Mouse (Mus musculus) heart, adult 18-20 months (tissue): ENCODE data around the gene Fam161b. TPM values are rescaled to one million over a fixed set of nuclear protein-coding genes. Genes with fewer than 3 reads are reported as not detected.
"Not testable (repeated sequence)": the region's sequence is repeated elsewhere in the genome, so short reads cannot be mapped to it uniquely, and the experiment has no call there.

Experiments used
- DNase-seq, 2 experiments: peaks; one replicate each; pipeline ENCODE4 v3.0.0; 2021 to 2022; ENCODE audit warnings: mixed read lengths in 1 of 2
- total RNA-seq, 2 experiments: library from RNA; stranded (reverse); gene quantifications; 2 replicates each; pipeline ENCODE4 v1.2.3; 2021

Gene Fam161b
- total RNA-seq, 2 experiments from 2014 or later = 8.8 to 9.2 TPM

DNA sequence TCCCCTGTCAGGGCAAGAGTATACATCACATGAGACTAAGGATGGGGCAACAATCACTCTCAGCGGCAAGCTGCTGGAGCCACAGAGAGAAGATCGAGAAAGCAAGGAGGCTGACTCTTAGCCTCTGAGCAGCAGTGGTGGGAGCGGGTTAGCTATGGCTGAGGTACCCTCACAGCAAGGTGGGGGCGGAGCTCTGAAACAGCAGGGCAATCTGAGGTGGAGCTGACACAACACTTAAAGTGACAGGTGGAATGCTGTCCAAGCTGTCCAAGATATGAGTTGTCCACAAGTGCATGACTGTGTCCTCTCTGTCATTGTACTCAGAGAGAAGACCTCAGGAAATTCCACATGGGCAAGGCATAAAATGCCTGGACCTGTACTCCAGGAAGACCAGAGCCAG lies 20.7 kb upstream of the Fam161b start:
- DNase-seq = peak; percentile 46 to 61

DNA sequence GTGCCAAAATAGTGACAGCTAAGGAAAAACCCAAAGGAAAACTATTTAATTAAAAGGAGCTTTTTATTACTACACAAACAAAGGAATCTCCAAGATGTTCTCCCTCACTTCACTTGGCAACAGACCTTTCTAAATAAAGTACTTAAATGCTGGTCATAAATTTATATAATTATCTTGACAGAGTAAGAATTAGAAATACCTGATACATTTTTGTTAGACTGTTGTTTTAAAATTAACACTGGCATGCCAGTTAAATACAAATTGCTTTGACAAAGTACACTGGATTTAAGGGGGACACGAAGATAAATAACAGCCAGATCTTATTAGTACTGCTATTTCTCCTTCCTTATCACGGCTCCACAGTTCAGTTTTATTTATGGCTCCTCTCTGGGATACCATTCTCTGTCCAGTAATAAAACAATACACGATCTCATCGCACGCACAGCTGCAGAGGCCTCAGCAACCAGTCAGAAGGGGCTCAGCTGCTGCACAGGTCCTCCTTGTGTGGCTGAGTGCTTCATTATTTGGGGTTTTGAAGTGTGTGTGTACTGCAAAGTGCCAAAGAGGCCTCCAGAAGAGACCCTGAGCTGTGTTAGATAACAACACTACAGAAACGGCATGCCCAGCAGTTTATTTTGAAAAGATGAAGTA lies 12.3 kb upstream of the Fam161b start:
- DNase-seq = no peak

DNA sequence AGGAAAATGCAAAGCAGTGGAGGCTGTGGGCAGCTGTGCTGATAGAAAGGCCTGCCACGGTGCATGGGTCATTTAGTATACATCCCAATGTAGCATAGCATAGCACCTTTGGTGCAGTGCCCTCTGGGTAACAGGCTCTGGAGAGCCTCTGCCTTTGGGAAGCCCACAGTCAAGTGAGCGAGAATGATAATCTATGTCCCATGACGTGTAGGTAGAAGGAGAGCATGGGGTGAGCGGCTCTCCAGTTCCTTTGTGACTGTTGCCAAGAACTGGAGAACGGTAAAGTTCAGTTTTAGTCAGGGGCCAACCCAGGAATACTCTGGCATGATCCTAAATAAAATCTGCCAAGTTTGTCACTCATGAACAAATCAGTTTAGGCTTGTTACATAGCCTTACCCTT lies 10.0 kb upstream of the Fam161b start:
- DNase-seq = no peak

DNA sequence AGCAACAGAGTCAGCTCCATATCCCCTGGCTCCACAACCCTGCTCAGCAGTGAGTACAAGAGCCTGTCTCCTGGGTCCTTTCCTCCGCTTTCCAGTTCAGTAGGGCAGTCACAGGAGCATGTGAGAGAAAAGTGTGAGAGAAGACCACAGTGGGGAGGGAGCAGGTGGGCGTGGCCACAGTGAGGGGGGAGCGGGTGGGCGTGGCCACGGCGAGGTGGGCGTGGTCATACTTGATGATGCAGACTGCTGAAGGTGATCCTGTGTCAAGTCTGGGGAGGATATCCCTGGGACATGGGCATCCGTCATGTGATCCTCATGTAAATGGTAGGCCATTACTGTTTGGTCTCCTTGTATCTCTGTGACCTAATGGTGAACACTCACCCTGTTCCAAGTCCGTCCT lies 5.3 kb upstream of the Fam161b start:
- DNase-seq = no peak

DNA sequence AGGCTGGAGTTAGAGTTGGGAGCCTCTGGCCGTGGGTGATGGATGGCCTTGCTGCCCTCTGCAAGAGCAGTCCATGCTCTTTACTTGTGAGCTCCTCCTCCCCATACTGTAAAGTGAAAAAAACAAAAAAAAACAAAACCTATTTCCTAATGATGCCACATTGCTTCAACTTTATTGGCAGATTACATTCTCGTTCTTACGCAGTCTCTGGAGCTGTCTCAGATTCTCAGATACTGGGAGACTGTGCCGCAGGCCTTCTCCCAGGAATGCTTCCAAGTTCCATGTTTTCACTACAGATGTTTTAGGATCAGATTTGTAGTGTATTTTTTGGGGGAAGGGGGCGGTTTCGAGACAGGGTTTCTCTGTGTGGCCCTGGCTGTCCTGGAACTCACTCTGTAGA lies 3.5 kb upstream of the Fam161b start:
- no peak for DNase-seq

DNA sequence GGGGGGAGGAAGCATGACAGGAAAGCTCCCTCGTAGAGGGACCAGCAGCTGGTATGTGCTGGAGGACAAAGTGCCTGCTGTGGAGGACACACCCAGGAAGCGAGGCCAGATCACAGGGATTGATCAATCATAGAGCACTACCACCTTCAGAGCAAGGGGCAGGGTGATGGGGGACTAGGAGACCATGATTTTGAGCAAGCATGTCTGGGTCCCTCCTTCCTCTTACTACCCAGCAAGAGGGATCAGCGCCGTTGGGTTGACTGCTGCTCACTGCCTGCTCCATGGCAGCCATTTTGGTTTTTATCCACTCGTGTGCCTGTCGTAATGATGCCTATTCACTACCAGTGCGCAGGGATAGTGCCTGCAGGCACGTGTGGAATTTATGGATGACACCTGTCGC lies 2.7 kb upstream of the Fam161b start:
- no peak for DNase-seq

DNA sequence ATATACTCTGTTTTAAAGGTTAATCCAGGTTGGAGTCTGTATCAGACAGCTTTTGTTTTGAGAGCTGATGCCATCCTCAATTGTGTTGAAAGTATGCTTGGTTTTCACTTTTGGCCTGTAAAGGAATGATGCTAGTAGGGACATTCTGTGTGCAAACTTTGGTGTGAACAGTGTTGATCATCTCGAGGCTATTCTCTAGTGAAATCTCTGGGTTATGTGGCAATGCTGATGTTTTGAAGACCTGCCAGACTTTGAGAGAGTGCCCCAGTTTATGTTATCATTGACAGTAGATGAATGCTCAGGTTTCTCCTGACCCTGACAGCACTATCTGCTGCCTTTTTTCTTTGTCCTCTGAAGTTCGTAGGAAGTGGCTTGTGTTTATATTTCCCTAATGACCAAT lies 1.2 kb upstream of the Fam161b start:
- no peak for DNase-seq

DNA sequence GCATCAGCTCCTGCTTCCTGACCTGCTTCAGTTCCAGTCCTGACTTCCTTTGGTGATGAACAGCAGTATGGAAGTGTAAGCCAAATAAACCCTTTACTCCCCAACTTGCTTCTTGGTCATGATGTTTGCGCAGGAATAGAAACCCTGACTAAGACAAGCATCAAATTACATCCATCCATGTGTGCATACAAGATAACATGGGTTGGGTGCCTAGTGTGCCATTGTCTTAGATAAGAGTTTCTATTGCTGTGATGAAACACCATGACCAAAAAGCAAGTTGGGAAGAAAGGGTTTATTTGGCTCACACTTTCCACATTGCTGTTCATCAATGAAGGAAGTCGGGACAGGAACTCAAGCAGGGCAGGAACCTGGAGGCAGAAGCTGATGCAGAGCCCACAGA lies 2.9 kb downstream of the Fam161b start:
- DNase-seq = not testable (repeated sequence)

DNA sequence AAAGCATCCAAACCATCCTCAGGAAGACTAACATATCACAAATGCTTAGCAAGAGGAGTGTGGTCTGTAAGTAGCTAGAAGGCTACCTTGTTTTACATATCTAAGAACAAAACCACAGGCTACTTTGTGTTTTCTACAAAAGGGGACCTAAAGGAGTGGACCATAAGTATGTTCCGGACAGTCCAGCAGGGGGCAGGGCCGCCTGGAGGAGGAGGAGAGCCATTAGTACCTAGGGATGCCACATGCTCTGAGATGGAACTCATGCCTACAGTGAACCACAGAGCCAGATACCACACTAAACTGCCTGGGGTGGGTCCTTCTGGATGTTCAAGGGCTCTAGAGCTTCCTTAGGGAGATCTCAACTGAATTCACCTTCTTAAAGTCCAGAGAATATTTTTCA lies 14.4 kb downstream of the Fam161b start:
- peak in 1 of 2 experiments; percentile 39 for DNase-seq

DNA sequence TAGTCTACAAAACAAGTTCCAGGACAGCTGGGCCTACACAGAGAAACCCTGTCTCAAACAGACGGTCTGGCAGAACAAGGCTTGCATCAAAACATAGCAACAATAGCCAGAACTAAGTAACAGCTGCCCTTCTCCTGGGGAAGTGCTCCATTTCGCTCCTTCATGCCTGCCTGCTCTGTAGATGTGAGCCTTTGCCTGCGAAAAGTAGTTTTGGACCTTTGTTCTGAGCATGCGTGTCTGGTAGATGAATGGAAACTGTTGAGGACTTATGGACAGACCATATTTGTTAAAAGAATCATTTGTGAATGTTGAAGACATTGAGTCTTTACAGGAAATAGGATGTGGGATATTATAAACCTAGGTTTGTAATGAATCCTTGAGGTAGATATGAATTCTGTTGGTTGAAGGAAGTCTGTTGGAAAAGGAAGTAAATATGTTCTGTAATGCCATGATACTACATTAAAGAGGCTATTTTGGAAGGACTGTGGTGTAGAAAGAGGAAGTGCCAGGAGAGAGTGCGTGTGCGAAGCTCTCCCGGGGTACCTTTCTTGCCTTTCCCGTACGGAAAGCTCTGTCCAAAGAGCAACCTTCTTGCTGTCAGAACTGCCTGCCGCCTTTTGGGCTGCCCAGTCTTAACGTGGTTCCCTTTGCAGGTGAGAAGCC lies 24.5 kb downstream of the Fam161b start:
- no peak for DNase-seq

DNA sequence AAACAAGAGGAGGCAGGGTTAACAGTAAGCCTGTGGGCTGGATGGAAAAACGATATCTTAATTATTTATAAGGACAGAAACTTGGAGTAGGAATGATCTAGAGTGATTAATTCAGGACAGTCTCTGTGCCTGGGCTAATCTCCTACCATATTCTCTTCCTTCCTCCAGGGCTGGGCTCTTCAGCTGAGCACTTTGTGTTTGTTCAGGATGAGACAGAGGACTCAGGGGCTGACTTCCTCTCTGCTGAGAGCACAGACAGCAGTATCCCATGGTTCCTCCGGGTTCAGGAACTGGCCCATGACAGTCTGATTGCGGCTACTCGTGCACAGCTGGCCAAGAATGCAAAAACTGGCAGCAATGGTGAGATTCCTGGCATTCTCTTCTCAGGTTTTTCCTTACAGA lies 34.5 kb downstream of the Fam161b start:
- peak; percentile 55 to 66 for DNase-seq

DNA sequence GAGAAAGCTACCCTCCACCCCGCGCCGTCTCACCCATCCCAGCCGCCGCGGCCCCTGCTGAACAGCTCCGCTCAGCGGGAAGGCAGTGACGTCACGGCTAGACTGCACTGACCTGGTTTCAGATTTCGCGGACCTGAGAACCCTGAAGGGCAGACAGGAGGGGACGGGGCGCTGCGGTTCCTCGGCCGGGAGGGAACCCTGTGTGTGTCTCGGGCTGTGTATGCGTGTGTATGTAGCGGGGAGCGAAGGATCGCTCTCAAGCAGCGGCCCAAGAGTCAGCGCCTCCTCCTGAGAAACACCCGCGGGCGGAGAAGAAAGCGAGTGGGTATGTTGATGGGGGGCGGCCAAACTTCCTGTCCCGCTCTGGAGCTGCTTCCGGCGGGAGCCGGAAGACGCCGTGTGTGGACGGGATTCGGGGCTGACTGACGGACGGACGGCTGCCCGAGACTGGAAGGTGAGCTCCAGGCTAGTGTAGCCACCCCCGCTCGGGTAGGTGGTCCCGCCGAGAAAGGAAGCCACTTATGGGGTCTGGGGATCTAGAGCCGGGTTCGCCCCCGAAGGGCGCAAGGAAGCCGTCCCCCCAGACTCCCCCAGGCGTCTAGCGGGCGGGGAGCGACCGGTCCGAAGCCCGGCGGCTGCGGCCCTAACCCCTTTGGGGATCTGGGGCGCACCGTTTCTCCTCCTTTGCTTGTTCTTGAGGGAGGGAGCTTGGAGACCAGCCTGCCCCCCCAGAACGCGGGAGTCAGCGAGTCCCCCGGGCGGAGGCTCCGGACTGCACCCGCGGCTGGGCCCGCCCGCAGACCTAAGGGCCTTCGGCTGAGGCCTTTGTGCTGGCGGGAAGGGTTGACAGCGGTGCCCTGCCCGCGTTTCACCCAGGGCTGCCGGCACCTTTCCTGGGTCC lies 44.7 kb downstream of the Fam161b start, which contains the start of gene Zfp410:
Gene Zfp410 (plus strand): TSS at position 132 of the 901 bp plus-strand sequence.
- peak; percentile 89 to 91 for DNase-seq

DNA sequence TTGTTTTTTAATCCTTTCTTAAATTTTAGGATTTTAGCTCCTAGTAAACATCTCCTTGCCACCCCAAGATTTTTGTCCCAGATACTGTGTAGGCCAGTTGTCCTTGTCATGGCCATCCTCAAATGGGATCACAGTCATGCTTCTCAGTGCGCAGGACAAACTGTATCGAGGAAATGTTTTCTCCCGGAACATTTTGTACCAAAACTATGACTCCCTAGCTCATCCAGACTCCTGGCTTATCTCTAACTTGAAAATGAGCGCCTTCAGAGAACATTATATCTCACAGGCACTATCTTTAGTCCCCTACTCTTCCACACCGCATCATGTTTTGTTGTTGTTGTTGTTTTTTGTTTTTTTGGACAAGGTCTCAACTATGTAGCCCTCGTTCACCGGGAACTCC lies 45.6 kb downstream of the Fam161b start:
- peak in 1 of 2 experiments; percentile 17 for DNase-seq

DNA sequence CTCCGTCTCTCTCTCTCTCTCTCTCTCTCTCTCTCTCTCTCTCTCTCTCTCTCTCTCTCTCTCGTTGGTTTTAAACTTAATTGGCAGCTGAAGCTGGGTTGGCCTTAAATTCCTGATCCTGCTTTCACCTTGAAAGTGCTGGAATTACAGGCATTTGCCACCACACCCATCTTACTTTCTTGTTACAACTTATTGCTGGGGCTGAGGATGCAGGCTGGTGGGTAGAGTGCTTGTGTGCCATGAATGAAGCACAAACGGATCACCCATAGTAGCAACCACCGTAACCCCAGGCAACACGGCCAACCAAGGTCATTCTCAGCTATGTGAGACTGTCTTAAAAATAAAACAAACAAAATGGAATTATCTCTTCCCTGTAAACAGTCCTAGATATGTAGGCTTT lies 50.3 kb downstream of the Fam161b start:
- DNase-seq = no peak

DNA sequence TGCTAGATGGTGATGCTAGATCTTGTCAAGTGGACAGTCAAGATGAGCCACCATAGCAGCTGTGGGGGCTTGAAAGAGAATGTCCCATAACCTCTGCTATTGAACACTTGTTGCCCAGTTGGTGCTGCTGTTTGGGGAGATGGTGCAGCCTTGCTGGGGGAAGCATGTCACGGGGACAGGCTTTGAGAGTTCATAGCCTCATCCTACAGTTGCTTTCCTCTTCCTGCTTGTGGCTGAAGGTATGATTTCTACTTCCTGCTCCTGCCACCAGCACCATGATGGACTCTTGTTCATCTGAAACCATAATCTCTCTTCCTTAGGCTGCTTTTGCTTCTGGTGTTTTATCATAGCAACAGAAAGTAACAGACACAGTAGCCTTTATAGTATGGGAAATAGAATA lies 57.1 kb downstream of the Fam161b start:
- no peak for DNase-seq

DNA sequence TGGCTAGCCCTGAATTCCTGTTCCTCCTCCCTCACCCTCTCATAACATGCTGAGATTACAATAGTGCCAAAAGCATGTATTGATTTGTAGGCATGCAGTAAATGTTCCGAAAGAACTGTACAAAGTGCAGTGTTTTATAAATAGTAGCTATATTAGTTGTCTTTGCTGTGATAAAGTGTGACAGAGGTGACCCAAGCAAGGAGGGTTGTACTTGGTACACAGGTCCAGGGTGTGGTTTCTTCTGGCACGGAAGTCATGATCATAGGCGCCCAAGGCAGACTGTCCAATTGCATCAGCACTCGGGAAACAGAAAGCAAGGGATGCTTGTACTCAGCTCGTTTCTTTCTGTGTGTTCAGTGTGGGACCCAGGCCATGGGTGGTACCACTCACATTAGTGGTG lies 57.5 kb downstream of the Fam161b start:
- no peak for DNase-seq

DNA sequence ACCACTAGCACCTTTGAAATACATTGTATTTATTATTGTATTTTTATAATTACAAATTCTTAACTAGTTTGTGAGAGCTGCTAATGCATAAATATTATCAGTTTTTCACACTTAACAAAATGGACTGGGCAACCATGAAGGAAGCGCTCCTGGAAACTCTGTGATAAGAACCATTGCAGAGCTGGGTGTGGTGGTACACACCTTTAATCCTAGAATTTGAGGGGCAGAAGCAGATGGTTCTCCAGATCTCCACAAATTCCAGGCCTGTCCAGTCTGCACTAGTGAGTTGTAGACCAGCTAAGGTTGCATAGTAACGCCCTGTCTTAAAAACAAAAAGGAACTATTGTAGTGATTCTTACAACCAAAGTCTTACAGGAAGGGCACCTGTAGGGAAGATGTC lies 62.4 kb downstream of the Fam161b start:
- DNase-seq = no peak

DNA sequence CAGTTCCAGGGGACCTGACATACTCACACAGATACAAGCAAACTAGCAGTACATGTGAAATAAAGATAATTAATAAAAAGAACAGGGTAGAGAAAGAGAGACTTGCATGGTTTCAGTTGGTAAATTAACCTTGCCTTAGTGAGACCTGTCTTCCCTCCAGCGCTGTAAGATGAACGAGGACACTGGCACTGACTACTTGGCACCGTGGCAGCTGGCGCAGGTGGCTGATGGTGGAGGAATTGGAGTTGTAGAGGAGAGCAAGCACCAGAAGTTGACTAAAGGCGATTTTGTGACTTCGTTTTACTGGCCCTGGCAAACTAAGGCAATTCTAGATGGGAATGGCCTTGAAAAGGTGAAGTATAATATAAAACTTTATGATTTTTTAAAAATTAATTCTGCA lies 63.8 kb downstream of the Fam161b start:
- peak in 1 of 2 experiments; percentile 16 for DNase-seq

Other genes starting within 250 kb of the Fam161b start
- 1 to 10 TPM; 6.6 to 6.9 TPM for gene Dnal1, start 247.5 kb downstream of the Fam161b start, total RNA-seq
- under 1 TPM in 1 of 2 experiments, not detected in 1; 0.22 TPM for gene Pnma1, start 213.3 kb downstream of the Fam161b start, total RNA-seq
- 10 to 100 TPM; 10.5 to 13.3 TPM for gene Elmsan1, start 143.0 kb downstream of the Fam161b start, total RNA-seq
- 100 to 1,000 TPM; 234 to 244 TPM for gene Ptgr2, start 76.6 kb downstream of the Fam161b start, total RNA-seq
- gene Zfp410, start 45.0 kb downstream of the Fam161b start, total RNA-seq = 10 to 100 TPM; 22.5 to 24.7 TPM
- gene Coq6, start 176 bp downstream of the Fam161b start, total RNA-seq = 100 to 1,000 TPM; 110 to 112 TPM
- gene Entpd5, start 47.2 kb upstream of the Fam161b start, total RNA-seq = 10 to 100 TPM; 74.0 to 80.2 TPM
- gene Bbof1, start 47.2 kb upstream of the Fam161b start, total RNA-seq = 1 to 10 TPM; 1.4 to 1.5 TPM
- gene Rnf113a2, start 55.4 kb upstream of the Fam161b start, total RNA-seq = 10 to 100 TPM in 1 of 2 experiments, 1 to 10 TPM in 1; 9.7 to 10.5 TPM
- 100 to 1,000 TPM; 223 to 267 TPM for gene Aldh6a1, start 89.2 kb upstream of the Fam161b start, total RNA-seq
- 10 to 100 TPM in 1 of 2 experiments, 1 to 10 TPM in 1; 9.9 to 12.0 TPM for gene Lin52, start 89.6 kb upstream of the Fam161b start, total RNA-seq
- not detected for gene Vsx2, start 207.9 kb upstream of the Fam161b start, total RNA-seq